Mouse (Mus musculus): ENCODE results near the gene Neurod4.

GRCm38 (mm10) chr10:130320715-130321114 lies 40.7 kb upstream of the Neurod4 start:
- TF ChIP-seq CTCF (IDR thresholded peaks at IDR 0.05; ENCODE audit: borderline replicate concordance, insufficient read depth, low read length) (no peak), POLR2A (IDR thresholded peaks at IDR 0.05; ENCODE audit: low read depth, low read length) (no peak)

All from embryonic fibroblast, embryonic 13.5 days (primary cell).